Mouse (Mus musculus): ENCODE results near the gene Anks1b.

The Anks1b gene

GRCm38 (mm10) chr10:90947608-90948373 is 1074.5 kb downstream of the Anks1b start:
- no peak for DNase-seq (ENCODE audit: low read depth, low spot score)

GRCm38 (mm10) chr10:90953103-90953709 is 1079.9 kb downstream of the Anks1b start:
- no peak for DNase-seq (ENCODE audit: low read depth, low spot score)

GRCm38 (mm10) chr10:90953821-90954220 is 1080.5 kb downstream of the Anks1b start:
- DNase-seq (ENCODE audit: low read depth, low spot score) = no peak

- no peak for DNase-seq (ENCODE audit: low read depth, low spot score)
Measured at GRCm38 (mm10) chr10:90960374-90960773, 1087.1 kb downstream of the Anks1b start.

- no peak for DNase-seq (ENCODE audit: low read depth, low spot score)
Measured at GRCm38 (mm10) chr10:90964511-90964910, 1091.2 kb downstream of the Anks1b start.

GRCm38 (mm10) chr10:90965671-90966315 is 1092.5 kb downstream of the Anks1b start:
- DNase-seq (ENCODE audit: low read depth, low spot score) = no peak

GRCm38 (mm10) chr10:90966821-90967220 is 1093.5 kb downstream of the Anks1b start:
- no peak for DNase-seq (ENCODE audit: low read depth, low spot score)

- no peak for DNase-seq (ENCODE audit: low read depth, low spot score)
Measured at GRCm38 (mm10) chr10:90968247-90968646, 1094.9 kb downstream of the Anks1b start.

GRCm38 (mm10) chr10:90969355-90970174 is 1096.3 kb downstream of the Anks1b start:
- peak; percentile 35 for DNase-seq (ENCODE audit: low read depth, low spot score)

GRCm38 (mm10) chr10:90970560-90970959 is 1097.3 kb downstream of the Anks1b start:
- no peak for DNase-seq (ENCODE audit: low read depth, low spot score)

GRCm38 (mm10) chr10:90974084-90974483 is 1100.8 kb downstream of the Anks1b start:
- no peak for DNase-seq (ENCODE audit: low read depth, low spot score)

GRCm38 (mm10) chr10:90974491-90974890 is 1101.2 kb downstream of the Anks1b start:
- DNase-seq (ENCODE audit: low read depth, low spot score) = no peak

GRCm38 (mm10) chr10:90981811-90982210 is 1108.5 kb downstream of the Anks1b start:
- DNase-seq (ENCODE audit: low read depth, low spot score) = no peak

GRCm38 (mm10) chr10:90983046-90983445 is 1109.7 kb downstream of the Anks1b start:
- no peak for DNase-seq (ENCODE audit: low read depth, low spot score)

GRCm38 (mm10) chr10:90990340-90990739 is 1117.0 kb downstream of the Anks1b start:
- DNase-seq (ENCODE audit: low read depth, low spot score) = no peak

- DNase-seq (ENCODE audit: low read depth, low spot score) = no peak
Measured at GRCm38 (mm10) chr10:90992237-90992636, 1118.9 kb downstream of the Anks1b start.

- no peak for DNase-seq (ENCODE audit: low read depth, low spot score)
Measured at GRCm38 (mm10) chr10:90993869-90994268, 1120.6 kb downstream of the Anks1b start.

GRCm38 (mm10) chr10:90999899-91000298 is 1126.6 kb downstream of the Anks1b start:
- DNase-seq (ENCODE audit: low read depth, low spot score) = no peak

- no peak for DNase-seq (ENCODE audit: low read depth, low spot score)
Measured at GRCm38 (mm10) chr10:91001421-91001820, 1128.1 kb downstream of the Anks1b start.

- peak; percentile 38 for DNase-seq (ENCODE audit: low read depth, low spot score)
Measured at GRCm38 (mm10) chr10:91005858-91006538, 1132.7 kb downstream of the Anks1b start.
